Mouse (Mus musculus): ENCODE data around the gene Kdm2b.

DNA sequence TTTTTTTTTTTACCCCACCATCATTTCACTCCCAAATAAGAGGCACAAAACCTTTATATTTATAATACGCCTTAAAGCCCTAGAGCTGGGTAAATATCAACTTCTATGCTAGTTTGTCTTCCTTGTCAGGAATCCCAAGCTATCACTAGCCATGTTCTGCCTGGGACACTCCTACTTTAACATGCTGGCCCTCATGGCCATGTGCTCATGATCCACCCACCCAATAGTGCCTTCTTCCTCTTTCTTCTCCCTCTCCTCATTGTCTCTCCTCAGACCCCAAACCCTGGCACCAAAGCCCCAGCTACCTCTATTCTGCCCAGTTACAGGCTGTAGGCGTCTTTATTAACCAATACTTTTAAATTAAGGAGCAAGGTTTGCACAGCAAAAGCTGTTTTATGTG is 148.5 kb downstream of the Kdm2b start:
- TF ChIP-seq POLR2A (IDR thresholded peaks at IDR 0.05; ENCODE audit: borderline replicate concordance, extremely low read depth, insufficient read depth, insufficient read length, poor library complexity, severe bottlenecking) (no peak), CTCF (IDR thresholded peaks at IDR 0.05; ENCODE audit: borderline replicate concordance, extremely low read depth, insufficient read depth, insufficient read length) (no peak)
